Mouse (Mus musculus) effector memory CD4-positive, alpha-beta T cell, adult 5 months (primary cell): ENCODE measurements around the gene Gm4884. TPM values are rescaled to one million over a fixed set of nuclear protein-coding genes. Genes with fewer than 3 reads are reported as not detected.

Source experiments
- polyA plus RNA-seq: library from polyadenylated mRNA; unstranded; fragments of 100-300 nt; shearing (Covaris generic); gene quantifications from one replicate; pipeline ENCODE4 v1.2.1, GENCODE M21; 2017

Gene Gm4884
- not detected for polyA plus RNA-seq

GRCm38 (mm10) chr7:41032419-41032818 is at the start of gene Gm4884:
TSS of gene Gm4884 (plus strand) at chr7:41032719.

GRCm38 (mm10) chr7:40987243-40987642 is 45.3 kb upstream of the Gm4884 start, which contains the start of gene 4930433I11Rik:
TSS of gene 4930433I11Rik (plus strand) at chr7:40987543.

Other genes starting within 250 kb of the Gm4884 start
- not detected for gene Vstm2b, start 134.4 kb upstream of the Gm4884 start, polyA plus RNA-seq
- gene 4930433I11Rik, start 45.2 kb upstream of the Gm4884 start, polyA plus RNA-seq: not detected
- gene Gm5592, start 121.1 kb downstream of the Gm4884 start, polyA plus RNA-seq: not detected